Mouse (Mus musculus): ENCODE data around the gene Golga1. TPM values are rescaled to one million over a fixed set of nuclear protein-coding genes. Genes with fewer than 3 reads are reported as not detected.
"Not testable (repeated sequence)": the region's sequence is repeated elsewhere in the genome, so short reads cannot be mapped to it uniquely, and the experiment has no call there.

Golga1 gene
- 43.3 and 44.2 TPM in 2 replicates for polyA plus RNA-seq (2012; rRNA removed)

- Histone ChIP-seq H3K4me1 (ENCODE audit: control insufficient read depth, insufficient read depth, low read length) (no peaks in the 10 kb centered on the region), H3K4me3 (replicated peaks; ENCODE audit: insufficient read depth, low read depth, low read length) (peak within 1 kb of the TSS; percentile 74), H3K27ac (ENCODE audit: insufficient read depth, low read length) (peak within 1 kb of the TSS; percentile 63), H3K27me3 (ENCODE audit: control insufficient read depth, insufficient read depth, low read length) (no peaks in the 10 kb centered on the region)
- DNase-seq, result peak; percentile 92 to 93
- TF ChIP-seq POLR2A (IDR thresholded peaks at IDR 0.05; ENCODE audit: borderline replicate concordance, insufficient read depth, low read length), result peak; percentile 90
- no peak for TF ChIP-seq CTCF (IDR thresholded peaks at IDR 0.05; ENCODE audit: borderline replicate concordance, insufficient read depth, low read depth, low read length)
- under 1% methylated on average over 50 of the region's 50 CpGs for WGBS
These were observed at the start of gene Golga1 for GRCm38 (mm10) chr2:39065400-39065987. Gene Golga1, minus strand, starts transcription at chr2:39065541.

- H3K4me3 ChIP-seq (replicated peaks; ENCODE audit: insufficient read depth, low read depth, low read length), result no peak overlapping the region
- H3K27ac ChIP-seq (ENCODE audit: insufficient read depth, low read length), result no peak overlapping the region
- no peak for DNase-seq
- no peaks in the 10 kb centered on the region for H3K4me1 ChIP-seq (ENCODE audit: control insufficient read depth, insufficient read depth, low read length)
- H3K27me3 ChIP-seq (ENCODE audit: control insufficient read depth, insufficient read depth, low read length), result no peaks in the 10 kb centered on the region
- TF ChIP-seq CTCF (IDR thresholded peaks at IDR 0.05; ENCODE audit: borderline replicate concordance, insufficient read depth, low read depth, low read length) (no peak), POLR2A (IDR thresholded peaks at IDR 0.05; ENCODE audit: borderline replicate concordance, insufficient read depth, low read length) (no peak)
- WGBS, result 96% methylated on average over 7 of the region's 7 CpGs
These were observed 48.8 kb upstream of the Golga1 start for GRCm38 (mm10) chr2:39114093-39114492.

GRCm38 (mm10) chr2:39110514-39110913, 45.2 kb upstream of the Golga1 start:
- DNase-seq, result no peak
- Histone ChIP-seq H3K4me3 (replicated peaks; ENCODE audit: insufficient read depth, low read depth, low read length) (no peak overlapping the region), H3K27ac (ENCODE audit: insufficient read depth, low read length) (no peak overlapping the region), H3K27me3 (ENCODE audit: control insufficient read depth, insufficient read depth, low read length) (no peaks in the 10 kb centered on the region), H3K4me1 (ENCODE audit: control insufficient read depth, insufficient read depth, low read length) (no peaks in the 10 kb centered on the region)
- TF ChIP-seq POLR2A (IDR thresholded peaks at IDR 0.05; ENCODE audit: borderline replicate concordance, insufficient read depth, low read length), result no peak
- no peak for TF ChIP-seq CTCF (IDR thresholded peaks at IDR 0.05; ENCODE audit: borderline replicate concordance, insufficient read depth, low read depth, low read length)

GRCm38 (mm10) chr2:39109712-39110111, 44.4 kb upstream of the Golga1 start:
- DNase-seq, result not testable (repeated sequence)

GRCm38 (mm10) chr2:39099951-39100350, 34.6 kb upstream of the Golga1 start:
- WGBS, result 74% methylated on average over 1 of the region's 1 CpGs
- peak overlapping the region; percentile 69; the same call in 1 of the 2 replicates for H3K27ac ChIP-seq (ENCODE audit: insufficient read depth, low read length)
- H3K27me3 ChIP-seq (ENCODE audit: control insufficient read depth, insufficient read depth, low read length); H3K4me1 ChIP-seq (ENCODE audit: control insufficient read depth, insufficient read depth, low read length); H3K4me3 ChIP-seq (replicated peaks; ENCODE audit: insufficient read depth, low read depth, low read length): not testable (repeated sequence)
- peak; percentile 11 for DNase-seq

More at GRCm38 (mm10) chr2:39109712-39110111, 44.4 kb upstream of the Golga1 start:
- not testable (repeated sequence) for H3K27ac ChIP-seq (ENCODE audit: insufficient read depth, low read length); H3K4me3 ChIP-seq (replicated peaks; ENCODE audit: insufficient read depth, low read depth, low read length); H3K27me3 ChIP-seq (ENCODE audit: control insufficient read depth, insufficient read depth, low read length); H3K4me1 ChIP-seq (ENCODE audit: control insufficient read depth, insufficient read depth, low read length)

GRCm38 (mm10) chr2:39097993-39098392, 32.7 kb upstream of the Golga1 start:
- no peak for TF ChIP-seq POLR2A (IDR thresholded peaks at IDR 0.05; ENCODE audit: borderline replicate concordance, insufficient read depth, low read length)
- no peak for TF ChIP-seq CTCF (IDR thresholded peaks at IDR 0.05; ENCODE audit: borderline replicate concordance, insufficient read depth, low read depth, low read length)
- Histone ChIP-seq H3K27me3 (ENCODE audit: control insufficient read depth, insufficient read depth, low read length) (no peaks in the 10 kb centered on the region), H3K4me1 (ENCODE audit: control insufficient read depth, insufficient read depth, low read length) (peaks cover 5% of the 10 kb centered on the region)

GRCm38 (mm10) chr2:39091966-39092365, 26.6 kb upstream of the Golga1 start:
- no peaks in the 10 kb centered on the region for H3K4me1 ChIP-seq (ENCODE audit: control insufficient read depth, insufficient read depth, low read length)
- H3K4me3 ChIP-seq (replicated peaks; ENCODE audit: insufficient read depth, low read depth, low read length), result no peak overlapping the region
- TF ChIP-seq CTCF (IDR thresholded peaks at IDR 0.05; ENCODE audit: borderline replicate concordance, insufficient read depth, low read depth, low read length), result no peak
- TF ChIP-seq POLR2A (IDR thresholded peaks at IDR 0.05; ENCODE audit: borderline replicate concordance, insufficient read depth, low read length), result no peak
- no peak overlapping the region for H3K27ac ChIP-seq (ENCODE audit: insufficient read depth, low read length)
- WGBS, result 87% methylated on average over 1 of the region's 1 CpGs
- DNase-seq, result no peak
- H3K27me3 ChIP-seq (ENCODE audit: control insufficient read depth, insufficient read depth, low read length), result no peaks in the 10 kb centered on the region

More at GRCm38 (mm10) chr2:39097993-39098392, 32.7 kb upstream of the Golga1 start:
- H3K27ac ChIP-seq (ENCODE audit: insufficient read depth, low read length), result no peak overlapping the region
- H3K4me3 ChIP-seq (replicated peaks; ENCODE audit: insufficient read depth, low read depth, low read length), result no peak overlapping the region
- no peak for DNase-seq

- no peak overlapping the region for H3K4me3 ChIP-seq (replicated peaks; ENCODE audit: insufficient read depth, low read depth, low read length)
- no peaks in the 10 kb centered on the region for H3K4me1 ChIP-seq (ENCODE audit: control insufficient read depth, insufficient read depth, low read length)
- 90% methylated on average over 3 of the region's 3 CpGs for WGBS
- no peak for DNase-seq
- no peaks in the 10 kb centered on the region; the same call in 1 of the 2 replicates for H3K27me3 ChIP-seq (ENCODE audit: control insufficient read depth, insufficient read depth, low read length)
- no peak for TF ChIP-seq POLR2A (IDR thresholded peaks at IDR 0.05; ENCODE audit: borderline replicate concordance, insufficient read depth, low read length)
- no peak for TF ChIP-seq CTCF (IDR thresholded peaks at IDR 0.05; ENCODE audit: borderline replicate concordance, insufficient read depth, low read depth, low read length)
- no peak overlapping the region for H3K27ac ChIP-seq (ENCODE audit: insufficient read depth, low read length)
These were observed 17.4 kb upstream of the Golga1 start for GRCm38 (mm10) chr2:39082706-39083105.

All from cerebellum, adult 2 months (tissue).